Mouse (Mus musculus): ENCODE data around the gene Ngrn.

DNA sequence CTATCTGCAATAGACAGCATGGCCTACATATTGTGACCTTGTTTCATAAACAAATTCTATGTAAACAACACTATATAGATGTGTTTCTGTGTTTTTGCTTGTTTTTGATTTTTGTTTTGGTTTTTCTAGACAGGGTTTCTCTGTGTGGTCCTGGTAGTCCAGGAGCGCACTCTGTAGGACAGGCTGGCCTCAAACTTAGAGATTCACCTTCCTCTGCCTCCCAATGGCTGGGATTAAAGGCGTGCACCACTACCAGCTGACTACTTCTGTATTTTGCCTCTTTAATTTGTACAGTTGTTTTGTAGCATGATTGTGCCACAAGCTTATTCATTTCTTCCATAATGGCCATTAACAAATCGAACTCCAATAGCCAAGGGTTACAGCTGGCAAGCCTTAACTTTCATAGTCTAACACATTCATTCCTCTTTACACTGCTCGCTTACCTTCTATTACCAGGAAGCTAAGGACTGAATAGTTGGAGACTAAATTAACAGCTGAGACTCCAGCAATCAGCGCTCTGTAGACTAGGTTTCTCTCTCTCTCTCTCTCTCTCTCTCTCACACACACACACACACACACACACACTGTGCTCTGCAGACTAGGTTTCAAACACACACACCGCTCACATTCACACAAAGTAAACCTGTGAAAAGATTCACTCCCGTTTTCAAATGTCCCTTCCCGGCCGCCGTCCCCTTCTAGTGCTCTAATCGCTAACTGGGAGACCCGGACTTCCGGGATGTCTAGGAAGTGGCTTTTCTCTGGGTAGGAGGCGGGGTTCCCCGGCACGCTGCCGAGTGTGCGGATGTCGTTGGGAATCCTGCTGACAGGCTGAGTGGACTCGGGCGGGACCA, 8.1 kb downstream of the Ngrn start, which contains the start of gene Vps33b:
- TF ChIP-seq POLR2A (IDR thresholded peaks at IDR 0.05; ENCODE audit: borderline replicate concordance, insufficient read depth, low read length) (peak; percentile 52; the same call in 1 of the 2 replicates), CTCF (IDR thresholded peaks at IDR 0.05; ENCODE audit: borderline replicate concordance, insufficient read depth, low read depth, low read length) (no peak)

All from cerebellum, adult 2 months (tissue).